Mouse (Mus musculus) heart, embryonic 13.5 days (tissue): ENCODE data around the gene Cox8b. TPM values are rescaled to one million over a fixed set of nuclear protein-coding genes. Genes with fewer than 3 reads are reported as not detected.
A peak's percentile ranks its signal among the peaks of the same experiment; 100 is the strongest.

Source experiments
- ATAC-seq: fragments of 200-750 bp; cut with Nextera tagmentation; 2 replicates; pipeline ENCODE4 v1.8.0; 2017; ENCODE audit warnings: moderate TSS enrichment; ENCODE audit not compliant: insufficient number of reproducible peaks, low FRiP score, low TSS enrichment; ENCODE audit errors: extremely low read depth
- H3K27ac ChIP-seq: fragments of 300-500 bp; sonication (generic); replicated peaks from 2 replicates; pipeline ENCODE4 v1.5.1; 2015; ENCODE audit warnings: moderate library complexity, mild to moderate bottlenecking, inconsistent platforms
- H3K27me3 ChIP-seq: fragments of 300-500 bp; sonication (generic); replicated peaks from 2 replicates; pipeline ENCODE4 v1.6.1; 2015; ENCODE audit warnings: mild to moderate bottlenecking, inconsistent platforms
- H3K36me3 ChIP-seq: fragments of 300-500 bp; sonication (generic); 2 replicates; pipeline ENCODE4 v1.6.1; 2015; ENCODE audit warnings: mild to moderate bottlenecking, inconsistent platforms
- H3K4me1 ChIP-seq: fragments of 300-500 bp; sonication (generic); 2 replicates; pipeline ENCODE4 v1.6.1; 2015; ENCODE audit warnings: inconsistent platforms
- H3K4me2 ChIP-seq: fragments of 300-500 bp; sonication (generic); 2 replicates; pipeline ENCODE4 v1.6.1; 2015; ENCODE audit warnings: inconsistent platforms, mild to moderate bottlenecking, moderate library complexity
- H3K4me3 ChIP-seq: fragments of 300-500 bp; sonication (generic); 2 replicates; pipeline ENCODE4 v1.5.1; 2015; ENCODE audit warnings: moderate library complexity, mild to moderate bottlenecking, inconsistent platforms
- H3K9ac ChIP-seq: fragments of 300-500 bp; sonication (generic); 2 replicates; pipeline ENCODE4 v1.6.1; 2015; ENCODE audit warnings: inconsistent platforms, mild to moderate bottlenecking, moderate library complexity
- H3K9me3 ChIP-seq: fragments of 300-500 bp; sonication (generic); 2 replicates; pipeline ENCODE4 v1.6.1; 2016; ENCODE audit warnings: inconsistent platforms
- WGBS: fragments of 180-500 bp; shearing (Covaris S2); methylation state at CpG from one replicate; pipeline ENCODE4 v1.1.7; 2015; ENCODE audit warnings: mixed read lengths; 5-methylcytosine and 5-hydroxymethylcytosine counted together
- polyA plus RNA-seq: library from polyadenylated mRNA; unstranded; fragments of >200 nt; fragmentation: Nextera tagmentation; extraction: Ambion mirVana; gene quantifications from 2 replicates; pipeline ENCODE4 v1.2.1, GENCODE M21; 2015

Gene Cox8b
- polyA plus RNA-seq, 1 experiment from 2014 or later = 142 TPM

DNA sequence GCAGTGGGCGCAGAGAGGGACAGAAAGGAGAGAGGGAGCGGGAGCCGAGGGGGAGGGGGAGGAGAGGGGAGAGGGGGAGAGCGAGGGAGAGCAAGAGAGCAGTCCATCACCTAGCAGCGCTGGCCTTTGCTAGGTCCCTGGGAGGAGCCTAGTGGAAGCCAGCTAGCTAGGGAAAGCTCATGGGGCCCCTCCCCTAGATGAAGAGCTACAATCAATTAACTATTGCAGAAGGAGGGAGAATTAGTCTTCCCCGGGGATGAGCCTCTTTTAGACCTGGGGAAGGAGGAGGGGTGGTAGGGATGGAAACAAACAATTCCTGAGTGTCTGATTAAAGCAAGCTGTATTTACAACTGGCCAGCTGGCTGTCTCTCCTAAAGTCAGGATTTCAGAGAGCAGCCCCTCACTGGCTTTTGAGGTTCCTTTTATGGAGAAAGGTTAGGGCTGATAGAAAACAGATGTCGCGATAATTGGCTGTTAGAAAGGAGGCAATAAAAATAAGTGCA lies 39.5 kb upstream of the Cox8b start:
- 10% methylated on average over 6 of the region's 8 CpGs for WGBS
- Histone ChIP-seq H3K36me3 (peaks cover under 1% of the 10 kb centered on the region; the same call in 1 of the 2 replicates), H3K4me3 (no peak overlapping the region), H3K9me3 (no peaks in the 10 kb centered on the region), H3K27me3 (peaks cover 34% of the 10 kb centered on the region), H3K4me1 (peaks cover 32% of the 10 kb centered on the region), H3K27ac (no peak overlapping the region), H3K9ac (peak overlapping the region; percentile 66), H3K4me2 (peak overlapping the region; percentile 20; the same call in 1 of the 2 replicates)
- no peak for ATAC-seq

DNA sequence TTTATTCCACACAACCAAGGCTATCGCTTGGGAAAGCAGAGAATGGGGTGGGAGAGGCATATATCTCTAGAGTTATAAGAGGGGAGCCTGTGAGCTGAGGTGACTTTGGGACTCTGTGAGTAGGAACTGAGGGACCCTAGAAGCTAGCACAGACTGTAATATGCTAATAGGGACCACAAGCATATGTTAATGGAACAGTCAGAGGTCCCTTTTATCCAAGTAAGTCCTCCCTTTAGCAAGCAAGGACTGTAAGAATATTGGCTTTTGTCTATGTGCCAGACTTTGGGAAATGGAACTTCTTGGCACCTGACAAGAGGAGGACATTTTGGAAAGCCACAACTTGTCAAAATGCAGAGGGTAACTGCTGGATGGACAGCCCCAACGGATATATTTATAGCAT lies 38.6 kb upstream of the Cox8b start:
- Histone ChIP-seq H3K27ac (no peak overlapping the region), H3K36me3 (no peaks in the 10 kb centered on the region), H3K4me2 (no peak overlapping the region), H3K4me3 (no peak overlapping the region), H3K27me3 (peaks cover 38% of the 10 kb centered on the region), H3K9ac (no peak overlapping the region), H3K9me3 (no peaks in the 10 kb centered on the region), H3K4me1 (peaks cover 32% of the 10 kb centered on the region)
- ATAC-seq = no peak
- whole genome bisulfite sequencing = 25% methylated on average over 2 of the region's 2 CpGs

DNA sequence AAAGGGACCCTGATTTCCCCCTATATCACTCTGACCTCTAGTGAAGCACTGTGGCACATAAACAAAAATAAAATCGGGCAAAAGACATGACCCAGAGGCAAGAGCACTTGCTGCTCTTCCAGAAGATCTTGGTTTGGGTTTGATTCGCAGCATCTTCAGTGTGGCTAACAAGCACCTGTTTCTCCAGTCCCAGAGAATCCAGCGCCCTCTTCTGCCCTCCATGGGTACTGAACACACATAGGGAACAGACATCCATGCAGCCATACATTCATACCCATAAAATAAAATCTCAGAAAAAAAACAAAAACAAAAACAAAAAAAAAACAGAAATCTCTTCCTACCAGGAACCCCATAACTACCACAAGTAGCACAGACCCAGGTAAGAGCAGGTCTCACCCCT lies 38.2 kb upstream of the Cox8b start:
- Histone ChIP-seq H3K4me3 (no peak overlapping the region), H3K9me3 (no peaks in the 10 kb centered on the region), H3K36me3 (no peaks in the 10 kb centered on the region), H3K27ac (no peak overlapping the region), H3K4me2 (no peak overlapping the region), H3K4me1 (peaks cover 32% of the 10 kb centered on the region), H3K27me3 (peaks cover 39% of the 10 kb centered on the region), H3K9ac (no peak overlapping the region)
- WGBS = 43% methylated on average over 3 of the region's 3 CpGs
- ATAC-seq = no peak

DNA sequence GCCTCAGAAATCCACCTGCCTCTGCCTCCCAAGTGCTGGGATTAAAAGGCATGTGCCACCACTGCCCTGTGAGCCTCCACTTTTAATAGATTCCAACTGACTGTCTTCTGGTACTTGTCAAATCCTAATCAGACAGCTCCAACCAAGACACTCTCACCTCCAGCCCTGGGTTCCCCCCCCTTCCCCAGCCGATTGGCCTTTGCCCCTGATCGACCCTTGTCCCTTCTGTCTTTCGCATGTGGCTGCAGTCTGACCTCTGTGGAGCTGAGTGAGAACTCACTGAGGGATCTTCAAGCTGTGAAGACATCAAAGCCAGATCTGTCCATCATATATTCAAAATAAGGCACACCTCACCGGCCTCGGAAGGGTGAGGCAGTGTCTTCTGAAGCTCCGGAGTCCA lies 26.9 kb upstream of the Cox8b start:
- no peaks in the 10 kb centered on the region for H3K36me3 ChIP-seq
- H3K4me3 ChIP-seq = no peak overlapping the region
- ATAC-seq = no peak
- H3K27me3 ChIP-seq = peaks cover 43% of the 10 kb centered on the region
- H3K27ac ChIP-seq = no peak overlapping the region
- 70% methylated on average over 6 of the region's 6 CpGs for WGBS
- H3K9ac ChIP-seq = no peak overlapping the region
- H3K4me2 ChIP-seq = no peak overlapping the region
- H3K4me1 ChIP-seq = peaks cover 10% of the 10 kb centered on the region
- H3K9me3 ChIP-seq = peaks cover 6% of the 10 kb centered on the region; the same call in 1 of the 2 replicates

DNA sequence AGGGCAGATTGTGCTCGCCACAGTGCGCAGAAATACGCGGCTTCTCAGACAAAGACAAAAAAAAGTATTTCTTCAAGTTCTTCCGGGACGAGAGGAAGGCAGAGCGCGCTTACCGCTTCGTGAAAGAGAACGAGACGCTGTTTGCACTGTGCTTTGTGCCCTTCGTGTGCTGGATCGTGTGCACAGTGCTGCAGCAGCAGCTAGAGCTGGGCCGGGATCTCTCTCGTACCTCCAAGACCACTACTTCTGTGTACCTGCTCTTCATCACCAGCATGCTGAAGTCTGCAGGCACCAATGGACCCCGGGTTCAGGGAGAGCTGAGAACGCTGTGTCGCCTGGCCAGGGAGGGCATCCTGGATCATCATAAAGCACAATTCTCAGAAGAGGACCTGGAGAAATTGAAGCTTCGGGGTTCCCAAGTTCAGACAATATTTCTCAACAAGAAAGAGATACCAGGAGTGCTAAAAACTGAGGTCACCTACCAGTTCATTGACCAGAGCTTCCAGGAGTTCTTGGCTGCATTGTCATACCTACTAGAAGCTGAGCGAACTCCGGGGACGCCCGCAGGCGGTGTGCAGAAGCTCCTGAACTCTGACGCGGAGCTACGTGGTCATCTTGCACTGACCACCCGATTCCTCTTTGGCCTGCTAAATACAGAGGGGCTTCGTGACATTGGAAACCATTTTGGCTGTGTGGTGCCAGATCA lies 23.0 kb upstream of the Cox8b start:
- Histone ChIP-seq H3K4me2 (peak overlapping the region; percentile 69), H3K36me3 (no peaks in the 10 kb centered on the region), H3K4me3 (peak overlapping the region; percentile 46), H3K27ac (no peak overlapping the region), H3K4me1 (peaks cover 14% of the 10 kb centered on the region), H3K9me3 (no peaks in the 10 kb centered on the region), H3K27me3 (peaks cover 80% of the 10 kb centered on the region), H3K9ac (no peak overlapping the region)
- ATAC-seq = no peak
- WGBS = 22% methylated on average over 30 of the region's 30 CpGs

DNA sequence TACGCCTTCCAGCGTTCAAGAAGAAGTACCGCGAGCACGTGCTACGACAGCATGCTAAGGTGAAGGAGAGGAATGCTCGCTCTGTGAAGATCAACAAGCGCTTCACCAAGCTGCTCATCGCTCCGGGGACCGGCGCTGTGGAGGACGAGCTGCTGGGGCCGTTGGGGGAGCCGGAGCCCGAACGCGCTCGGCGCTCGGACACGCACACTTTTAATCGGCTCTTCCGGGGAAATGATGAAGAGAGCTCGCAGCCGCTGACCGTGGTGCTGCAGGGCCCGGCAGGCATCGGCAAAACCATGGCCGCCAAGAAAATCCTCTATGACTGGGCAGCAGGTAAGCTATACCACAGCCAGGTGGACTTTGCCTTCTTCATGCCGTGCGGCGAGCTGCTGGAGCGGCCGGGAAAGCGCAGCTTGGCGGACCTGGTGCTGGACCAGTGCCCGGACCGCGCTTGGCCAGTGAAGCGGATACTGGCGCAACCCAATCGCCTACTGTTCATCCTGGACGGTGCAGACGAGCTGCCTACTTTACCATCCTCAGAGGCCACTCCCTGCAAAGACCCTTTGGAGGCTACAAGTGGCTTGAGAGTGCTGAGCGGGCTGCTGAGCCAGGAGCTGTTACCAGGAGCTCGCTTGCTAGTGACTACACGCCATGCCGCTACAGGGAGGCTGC lies 22.3 kb upstream of the Cox8b start:
- H3K4me3 ChIP-seq = peak overlapping the region; percentile 46
- peaks cover 14% of the 10 kb centered on the region for H3K4me1 ChIP-seq
- no peak overlapping the region for H3K27ac ChIP-seq
- WGBS = 1% methylated on average over 49 of the region's 49 CpGs
- no peaks in the 10 kb centered on the region for H3K9me3 ChIP-seq
- H3K36me3 ChIP-seq = no peaks in the 10 kb centered on the region
- no peak overlapping the region for H3K9ac ChIP-seq
- ATAC-seq = no peak
- H3K27me3 ChIP-seq = peaks cover 87% of the 10 kb centered on the region
- peak overlapping the region; percentile 69 for H3K4me2 ChIP-seq

DNA sequence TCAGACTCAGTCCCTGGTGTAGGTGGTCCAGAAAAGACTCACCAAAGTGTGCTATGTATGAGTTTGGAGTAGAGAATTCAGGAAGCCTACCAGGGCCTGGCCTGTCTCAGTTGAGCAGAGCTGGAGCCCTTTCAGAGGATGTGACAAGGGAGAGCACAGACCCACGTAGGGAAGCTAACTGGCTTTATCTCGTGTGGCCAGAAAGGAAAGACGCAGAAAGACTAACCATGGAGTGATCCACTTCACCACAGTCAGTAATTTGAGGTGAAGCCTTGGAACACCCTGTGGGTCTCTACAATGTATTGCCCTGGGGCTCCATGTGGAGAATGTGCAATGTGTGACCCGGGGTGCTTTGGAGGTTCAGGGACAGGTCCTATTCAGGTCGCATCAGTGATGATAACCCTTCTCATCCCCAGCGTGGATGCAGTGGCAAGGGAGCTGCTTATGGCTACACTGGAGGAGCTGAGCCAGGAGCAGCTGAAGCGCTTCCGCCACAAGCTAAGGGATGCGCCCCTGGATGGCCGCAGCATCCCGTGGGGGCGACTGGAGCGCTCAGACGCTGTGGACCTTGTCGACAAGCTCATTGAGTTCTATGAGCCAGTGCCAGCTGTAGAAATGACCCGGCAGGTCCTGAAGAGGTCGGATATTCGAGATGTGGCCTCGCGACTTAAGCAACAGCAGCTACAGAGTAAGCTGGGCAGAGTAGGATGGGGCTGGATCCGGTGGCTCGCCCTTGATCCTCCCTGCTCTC lies 21.2 kb upstream of the Cox8b start:
- H3K4me3 ChIP-seq = no peak overlapping the region
- H3K4me2 ChIP-seq = no peak overlapping the region
- peaks cover 92% of the 10 kb centered on the region for H3K27me3 ChIP-seq
- peaks cover 14% of the 10 kb centered on the region for H3K4me1 ChIP-seq
- ATAC-seq = no peak
- WGBS = 25% methylated on average over 22 of the region's 22 CpGs
- no peak overlapping the region for H3K9ac ChIP-seq
- no peaks in the 10 kb centered on the region for H3K9me3 ChIP-seq
- no peak overlapping the region for H3K27ac ChIP-seq
- no peaks in the 10 kb centered on the region for H3K36me3 ChIP-seq

DNA sequence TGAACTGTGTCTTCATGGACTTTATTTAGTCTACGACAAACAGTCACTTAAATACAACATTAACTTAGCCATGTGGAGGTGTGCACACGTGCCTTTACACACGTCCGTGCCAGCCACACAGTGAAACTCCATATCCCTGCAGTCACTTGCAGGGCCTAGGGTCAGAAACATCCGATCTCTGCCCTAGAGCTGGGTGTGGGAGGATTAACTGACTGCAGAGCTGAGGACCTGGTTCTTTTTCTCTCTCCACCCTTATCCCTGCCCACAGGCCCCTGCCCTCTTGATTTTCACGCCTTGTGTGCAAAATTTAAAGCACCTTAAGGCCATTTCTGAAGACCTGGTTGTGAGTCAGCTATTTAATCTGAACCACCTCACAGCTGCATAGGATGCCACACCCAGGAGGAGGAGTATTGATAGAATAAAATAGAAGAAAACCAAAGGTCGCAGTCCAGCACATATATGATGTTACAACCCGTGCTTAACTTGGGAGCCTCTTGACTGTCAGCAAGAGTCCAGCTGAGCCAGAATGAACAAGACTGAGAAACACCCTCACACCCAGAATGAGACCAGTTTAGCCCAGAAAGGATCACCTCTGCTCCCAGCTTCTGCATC lies 20.3 kb upstream of the Cox8b start, which contains the start of gene Nlrp6:
Nlrp6 (plus strand) TSS at position 485 of the 612 bp plus-strand sequence.
- peaks cover 93% of the 10 kb centered on the region for H3K27me3 ChIP-seq

DNA sequence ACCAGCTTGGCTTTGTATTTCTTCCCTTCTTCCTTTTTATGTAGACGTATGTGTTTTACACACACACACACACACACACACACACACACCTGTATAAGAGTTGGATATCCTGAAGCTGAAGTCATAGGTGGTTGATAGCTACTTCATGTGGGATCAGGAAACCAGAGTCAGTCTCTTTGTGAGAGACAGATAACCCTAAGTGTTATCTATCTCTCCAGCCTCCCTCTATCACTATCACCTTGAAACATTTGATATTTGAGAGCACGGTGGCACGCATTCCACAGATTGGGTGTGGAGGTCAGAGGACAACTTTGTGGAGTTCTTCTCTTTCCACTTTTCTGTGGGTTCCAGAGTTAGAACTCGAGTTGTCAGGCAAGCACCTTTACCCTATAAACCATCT lies 19.7 kb upstream of the Cox8b start:
- no peak overlapping the region for H3K4me3 ChIP-seq

More for the DNA sequence above, 20.3 kb upstream of the Cox8b start, which contains the start of gene Nlrp6:
- Histone ChIP-seq H3K4me3 (no peak within 1 kb of the TSS), H3K27ac (no peak within 1 kb of the TSS), H3K4me1 (peaks cover 14% of the 10 kb centered on the region), H3K9me3 (no peaks in the 10 kb centered on the region), H3K36me3 (no peaks in the 10 kb centered on the region), H3K9ac (no peak within 1 kb of the TSS), H3K4me2 (no peak within 1 kb of the TSS)
- no peak for ATAC-seq
- 66% methylated on average over 8 of the region's 8 CpGs for WGBS

DNA sequence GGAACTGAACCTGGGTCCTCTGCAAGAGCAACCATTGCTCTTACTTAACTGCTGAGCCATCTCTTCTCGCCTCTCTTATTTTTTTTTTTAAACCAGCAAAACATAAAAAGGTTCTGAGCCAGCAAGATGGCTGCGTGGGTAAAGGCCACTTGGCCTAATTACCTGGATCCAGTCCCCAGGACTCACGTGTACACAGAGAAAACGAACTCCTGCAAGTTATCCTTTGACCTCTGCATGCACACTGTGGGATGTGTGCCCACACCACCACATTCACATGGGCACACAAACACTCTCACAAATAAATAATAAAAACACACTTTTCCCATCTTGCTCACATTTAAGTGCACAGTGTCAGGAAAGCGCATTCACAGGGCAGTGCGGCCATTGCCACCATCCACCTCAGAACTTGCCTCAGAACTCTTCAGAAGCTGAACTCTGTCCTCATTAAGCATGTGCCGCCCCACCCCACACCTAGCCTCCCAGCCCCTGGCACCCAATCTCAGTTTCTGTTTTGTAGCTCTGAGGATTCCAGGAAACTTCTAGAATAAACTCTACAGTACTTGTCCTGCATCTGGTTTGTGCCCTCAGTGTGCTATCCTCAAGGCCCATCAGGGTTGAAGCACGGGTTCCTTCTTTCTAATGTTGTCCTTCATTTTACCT lies 13.9 kb upstream of the Cox8b start:
- H3K36me3 ChIP-seq = no peaks in the 10 kb centered on the region
- WGBS = 75% methylated on average over 8 of the region's 8 CpGs
- peaks cover 45% of the 10 kb centered on the region for H3K27me3 ChIP-seq
- H3K4me2 ChIP-seq = no peak overlapping the region
- H3K27ac ChIP-seq = no peak overlapping the region
- H3K9me3 ChIP-seq = no peaks in the 10 kb centered on the region
- H3K4me3 ChIP-seq = no peak overlapping the region
- no peaks in the 10 kb centered on the region for H3K4me1 ChIP-seq
- no peak for ATAC-seq
- H3K9ac ChIP-seq = no peak overlapping the region

More for the DNA sequence above, 19.7 kb upstream of the Cox8b start:
- H3K36me3 ChIP-seq = no peaks in the 10 kb centered on the region
- H3K27ac ChIP-seq = no peak overlapping the region
- H3K9ac ChIP-seq = no peak overlapping the region
- ATAC-seq = no peak
- WGBS = 31% methylated on average over 4 of the region's 4 CpGs
- no peaks in the 10 kb centered on the region for H3K9me3 ChIP-seq
- H3K4me1 ChIP-seq = peaks cover 14% of the 10 kb centered on the region
- peaks cover 87% of the 10 kb centered on the region for H3K27me3 ChIP-seq
- no peak overlapping the region for H3K4me2 ChIP-seq
